Mouse (Mus musculus): ENCODE measurements around the gene Nell2.

DNA sequence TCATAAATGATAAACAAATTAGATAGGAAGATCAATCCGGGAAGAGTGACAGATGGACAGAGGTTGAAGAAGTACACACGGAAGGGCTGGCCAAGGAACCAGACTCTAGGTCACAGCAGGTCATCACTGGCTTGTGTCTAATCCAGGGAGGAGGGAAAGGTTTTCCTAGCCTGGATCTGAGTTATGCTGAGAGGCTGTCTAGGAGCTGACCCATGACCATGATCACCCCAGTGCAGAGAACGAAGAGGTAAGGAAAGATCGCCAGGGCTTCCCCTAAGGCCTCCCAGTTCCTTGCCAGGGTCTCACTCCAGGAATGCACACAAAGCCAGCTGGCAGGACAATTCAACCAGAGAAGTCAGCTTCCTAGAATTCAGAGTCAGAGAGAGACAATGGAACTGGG, 139.4 kb downstream of the Nell2 start:
- no peak for TF ChIP-seq CTCF (IDR thresholded peaks at IDR 0.05; ENCODE audit: insufficient read depth, low read depth, low read length)
- TF ChIP-seq POLR2A (IDR thresholded peaks at IDR 0.05; ENCODE audit: insufficient read depth, low read depth, low read length) = no peak

Data from olfactory bulb, adult 2 months (tissue).